Mouse (Mus musculus) lung, adult 10 weeks (tissue): ENCODE measurements around the gene Gm20521. TPM values are rescaled to one million over a fixed set of nuclear protein-coding genes. Genes with fewer than 3 reads are reported as not detected.

Experiments used
- polyA plus RNA-seq: library from polyadenylated mRNA; stranded (reverse); fragments of 350-450 nt; fragmentation: Illumina TruSeq; extraction: RNeasy Lipid Tissue Mini Kit (QIAGEN cat#74804); gene quantifications from one replicate; pipeline ENCODE4 v1.2.3, GENCODE M21; 2014; ENCODE audit warnings: low read depth, low replicate concordance; ENCODE audit not compliant: insufficient read depth

Gene Gm20521
- not detected for polyA plus RNA-seq

GRCm38 (mm10) chr14:54883154-54884021 is at the start of gene Gm20521, which contains the start of gene Bcl2l2:
Gene Gm20521 (plus strand): TSS chr14:54883441.
Gene Bcl2l2 (plus strand): TSS chr14:54883377.

GRCm38 (mm10) chr14:54870861-54871260 is 12.4 kb upstream of the Gm20521 start, which contains the start of gene Homez:
Gene Homez (minus strand): TSS chr14:54870961.

GRCm38 (mm10) chr14:54877048-54877715 is 6.1 kb upstream of the Gm20521 start, which contains the start of gene Ppp1r3e:
Gene Ppp1r3e (minus strand): TSS chr14:54877550.

GRCm38 (mm10) chr14:54892200-54892599 is 9.0 kb downstream of the Gm20521 start, which contains the start of gene Pabpn1:
Gene Pabpn1 (plus strand): TSS chr14:54892500.

GRCm38 (mm10) chr14:54912886-54913285 is 29.6 kb downstream of the Gm20521 start, which contains the start of gene Slc22a17:
Gene Slc22a17 (minus strand): TSS chr14:54913132.

GRCm38 (mm10) chr14:54925349-54926342 is 42.4 kb downstream of the Gm20521 start, which contains the start of gene Efs:
Gene Efs (minus strand): TSS chr14:54926126.

GRCm38 (mm10) chr14:54932645-54933150 is 49.5 kb downstream of the Gm20521 start, which contains the start of gene Il25:
Gene Il25 (plus strand): TSS chr14:54932695.

GRCm38 (mm10) chr14:54935904-54936830 is 52.9 kb downstream of the Gm20521 start, which contains the start of gene Cmtm5:
Gene Cmtm5 (plus strand): TSS chr14:54936261.

Other genes starting within 250 kb of the Gm20521 start
- not detected for gene Gm17606, start 242.5 kb upstream of the Gm20521 start, polyA plus RNA-seq
- gene Cdh24, start 242.1 kb upstream of the Gm20521 start, polyA plus RNA-seq: 0.46 TPM
- 34.3 TPM for gene 1700123O20Rik, start 197.2 kb upstream of the Gm20521 start, polyA plus RNA-seq
- 54.6 TPM for gene Acin1, start 196.5 kb upstream of the Gm20521 start, polyA plus RNA-seq
- gene Gm29776, start 184.6 kb upstream of the Gm20521 start, polyA plus RNA-seq: 0.12 TPM
- 0.77 TPM for gene Cebpe, start 171.3 kb upstream of the Gm20521 start, polyA plus RNA-seq
- 1.4 TPM for gene Slc7a8, start 101.5 kb upstream of the Gm20521 start, polyA plus RNA-seq
- gene Rnf212b, start 69.3 kb upstream of the Gm20521 start, polyA plus RNA-seq: not detected
- 2.8 TPM for gene Homez, start 12.5 kb upstream of the Gm20521 start, polyA plus RNA-seq
- 8.1 TPM for gene Ppp1r3e, start 5.9 kb upstream of the Gm20521 start, polyA plus RNA-seq
- 36.2 TPM for gene Bcl2l2, start 64 bp upstream of the Gm20521 start, polyA plus RNA-seq
- gene Pabpn1, start 9.1 kb downstream of the Gm20521 start, polyA plus RNA-seq: 89.4 TPM
- 9.3 TPM for gene Slc22a17, start 29.7 kb downstream of the Gm20521 start, polyA plus RNA-seq
- 3.3 TPM for gene Efs, start 42.7 kb downstream of the Gm20521 start, polyA plus RNA-seq
- gene Il25, start 49.3 kb downstream of the Gm20521 start, polyA plus RNA-seq: not detected
- gene Cmtm5, start 52.8 kb downstream of the Gm20521 start, polyA plus RNA-seq: not detected
- 170 TPM for gene Myh6, start 83.5 kb downstream of the Gm20521 start, polyA plus RNA-seq
- not detected for gene Gm17428, start 93.5 kb downstream of the Gm20521 start, polyA plus RNA-seq
- 10.6 TPM for gene Myh7, start 111.2 kb downstream of the Gm20521 start, polyA plus RNA-seq
- 49.9 TPM for gene Ngdn, start 132.0 kb downstream of the Gm20521 start, polyA plus RNA-seq
- 0.37 TPM for gene Zfhx2, start 208.9 kb downstream of the Gm20521 start, polyA plus RNA-seq
- 7.4 TPM for gene Thtpa, start 211.3 kb downstream of the Gm20521 start, polyA plus RNA-seq
- gene Ap1g2, start 223.2 kb downstream of the Gm20521 start, polyA plus RNA-seq: 16.4 TPM
- gene Jph4, start 233.5 kb downstream of the Gm20521 start, polyA plus RNA-seq: 0.07 TPM